Mouse (Mus musculus) heart, embryonic 14.5 days (tissue): ENCODE data around the gene Gm4985. TPM values are rescaled to one million over a fixed set of nuclear protein-coding genes. Genes with fewer than 3 reads are reported as not detected.
"Not testable (repeated sequence)": the region's sequence is repeated elsewhere in the genome, so short reads cannot be mapped to it uniquely, and the experiment has no call there.

ENCODE experiments used
- ATAC-seq: fragments of 200-750 bp; cut with Nextera tagmentation; 2 replicates; pipeline ENCODE4 v1.8.0; 2017; ENCODE audit warnings: low read depth, moderate TSS enrichment; ENCODE audit not compliant: insufficient number of reproducible peaks, insufficient read depth, low FRiP score
- H3K27ac ChIP-seq, 2 experiments: fragments of 200-500 bp in 1 of 2; fragments of 300-500 bp in 1 of 2; sonication (generic) in 1 of 2; replicated peaks in 1 of 2; 2 replicates each; pipeline ENCODE4 v1.5.1; 2012 to 2014; ENCODE audit warnings: low read depth in 2 of 2, low read length in 2 of 2, control low read depth in 1 of 2, mild to moderate bottlenecking in 1 of 2, mixed read lengths in 1 of 2; ENCODE audit not compliant: control insufficient read depth in 1 of 2, insufficient read depth in 1 of 2
- H3K27me3 ChIP-seq: fragments of 300-500 bp; sonication (generic); 2 replicates; pipeline ENCODE4 v1.6.1; 2014; ENCODE audit warnings: mild to moderate bottlenecking, low read length, control low read depth; ENCODE audit not compliant: control insufficient read depth, insufficient read depth
- H3K36me3 ChIP-seq: fragments of 300-500 bp; sonication (generic); 2 replicates; pipeline ENCODE4 v1.6.1; 2014; ENCODE audit warnings: mild to moderate bottlenecking, control low read depth, low read length, mixed read lengths; ENCODE audit not compliant: control insufficient read depth, insufficient read depth
- H3K4me1 ChIP-seq, 2 experiments: fragments of 200-500 bp in 1 of 2; fragments of 300-500 bp in 1 of 2; sonication (generic) in 1 of 2; 2 replicates each; pipeline ENCODE4 v1.6.1; 2012 to 2014; ENCODE audit warnings: low read length in 2 of 2, control low read depth in 1 of 2, mixed read lengths in 1 of 2; ENCODE audit not compliant: control insufficient read depth in 2 of 2, insufficient read depth in 2 of 2
- H3K4me2 ChIP-seq: fragments of 300-500 bp; sonication (generic); 2 replicates; pipeline ENCODE4 v1.6.1; 2014; ENCODE audit warnings: mild to moderate bottlenecking, low read length
- H3K4me3 ChIP-seq, 2 experiments: fragments of 200-500 bp in 1 of 2; fragments of 300-500 bp in 1 of 2; sonication (generic) in 1 of 2; 2 replicates each; pipeline ENCODE4 v1.5.1; 2012 to 2014; ENCODE audit warnings: low read length in 2 of 2, mild to moderate bottlenecking in 2 of 2, control low read depth in 1 of 2, low read depth in 1 of 2, moderate library complexity in 1 of 2; ENCODE audit not compliant: control insufficient read depth in 1 of 2, insufficient read depth in 1 of 2
- H3K9ac ChIP-seq: fragments of 300-500 bp; sonication (generic); 2 replicates; pipeline ENCODE4 v1.6.1; 2014; ENCODE audit warnings: mild to moderate bottlenecking, low read length
- H3K9me3 ChIP-seq: fragments of 300-500 bp; sonication (generic); 2 replicates; pipeline ENCODE4 v1.6.1; 2016; ENCODE audit warnings: low read length, control low read depth; ENCODE audit not compliant: control insufficient read depth
- WGBS: fragments of 180-500 bp; shearing (Covaris S2); extraction: QIAGEN DNeasy Blood & Tissue Kit; methylation state at CpG from one replicate; pipeline ENCODE4 v1.1.7; 2014; 5-methylcytosine and 5-hydroxymethylcytosine counted together
- microRNA-seq: library from miRNA; unstranded; fragments of <30 nt; microRNA quantifications from one replicate; pipeline ENCODE4, GENCODE M21; 2016
- polyA plus RNA-seq: library from polyadenylated mRNA; unstranded; fragments of >200 nt; fragmentation: Nextera tagmentation; extraction: Ambion mirVana; gene quantifications from 2 replicates; pipeline ENCODE4 v1.2.1, GENCODE M21; 2014

Gm4985 gene
- not detected in 2 replicates for polyA plus RNA-seq

GRCm38 (mm10) chrX:23958834-23959233 is at the start of gene Gm4985:
Gene Gm4985 (minus strand): TSS chrX:23958934.
- ATAC-seq, H3K36me3 ChIP-seq: not testable (repeated sequence)

GRCm38 (mm10) chrX:23954161-23954560 is 4.6 kb downstream of the Gm4985 start:
- no peak for ATAC-seq
- Histone ChIP-seq H3K27ac (no peak overlapping the region), H3K4me1 (no peaks in the 10 kb centered on the region), H3K27me3 (no peaks in the 10 kb centered on the region), H3K9ac (no peak overlapping the region), H3K4me2 (no peak overlapping the region), H3K9me3 (peaks cover 8% of the 10 kb centered on the region; the same call in 1 of the 2 replicates), H3K4me3 (no peak overlapping the region), H3K36me3 (no peaks in the 10 kb centered on the region)
- 73% methylated on average over 2 of the region's 2 CpGs for WGBS

More at GRCm38 (mm10) chrX:23958834-23959233, at the start of gene Gm4985:
- not testable (repeated sequence) for H3K27ac ChIP-seq, H3K4me1 ChIP-seq, H3K27me3 ChIP-seq, H3K9ac ChIP-seq, H3K9me3 ChIP-seq, H3K4me2 ChIP-seq, H3K4me3 ChIP-seq
- WGBS = 73% methylated on average over 8 of the region's 8 CpGs

Small RNAs within 50 kb of the gene (microRNA-seq; reads per million reads assigned to microRNA genes)
- not detected for gene Gm25299

Other genes starting within 250 kb of the Gm4985 start
- not detected in 2 replicates for gene Gm4907, start 76.4 kb downstream of the Gm4985 start, polyA plus RNA-seq